Mouse (Mus musculus): ENCODE measurements around the gene Xxylt1.

GRCm38 (mm10) chr16:31024221-31024620 lies 57.0 kb downstream of the Xxylt1 start:
- TF ChIP-seq CTCF (IDR thresholded peaks at IDR 0.05) (no peak), POLR2A (IDR thresholded peaks at IDR 0.05; ENCODE audit: insufficient read depth, low read depth, low read length) (no peak)

Data from heart, adult 2 months (tissue).